Mouse (Mus musculus) ES-E14 (cell line): ENCODE data around the gene Tmbim7.

Experiments used
- HCFC1 ChIP-seq: IDR thresholded peaks from 2 replicates; pipeline ENCODE4 v1.6.1; 2012; ENCODE audit warnings: low read length, inconsistent platforms, borderline replicate concordance; ENCODE audit not compliant: insufficient read depth
- ZC3H11A ChIP-seq: IDR thresholded peaks from 2 replicates; pipeline ENCODE4 v1.6.1; 2012; ENCODE audit warnings: low read depth, mild to moderate bottlenecking, inconsistent platforms, low read length, borderline replicate concordance
- ZNF384 ChIP-seq: IDR thresholded peaks from 2 replicates; pipeline ENCODE4 v1.6.1; 2012; ENCODE audit warnings: low read depth, low read length, inconsistent platforms

GRCm38 (mm10) chr5:3646539-3646938 lies 4.4 kb upstream of the Tmbim7 start:
- TF ChIP-seq HCFC1 (no peak), ZNF384 (no peak), ZC3H11A (no peak)
